Mouse (Mus musculus) brain, embryonic 18.5 days (tissue): ENCODE data around the gene Lipt2.

Source experiments
- DNase-seq: peaks from one replicate; pipeline ENCODE4 v3.0.0-alpha.2; 2012; ENCODE audit warnings: low read depth, low spot score

Gene Lipt2

GRCm38 (mm10) chr7:100159105-100159841, at the start of gene Lipt2:
Gene Lipt2 (plus strand): TSS chr7:100159277.
- peak; percentile 70 for DNase-seq

DNA sequence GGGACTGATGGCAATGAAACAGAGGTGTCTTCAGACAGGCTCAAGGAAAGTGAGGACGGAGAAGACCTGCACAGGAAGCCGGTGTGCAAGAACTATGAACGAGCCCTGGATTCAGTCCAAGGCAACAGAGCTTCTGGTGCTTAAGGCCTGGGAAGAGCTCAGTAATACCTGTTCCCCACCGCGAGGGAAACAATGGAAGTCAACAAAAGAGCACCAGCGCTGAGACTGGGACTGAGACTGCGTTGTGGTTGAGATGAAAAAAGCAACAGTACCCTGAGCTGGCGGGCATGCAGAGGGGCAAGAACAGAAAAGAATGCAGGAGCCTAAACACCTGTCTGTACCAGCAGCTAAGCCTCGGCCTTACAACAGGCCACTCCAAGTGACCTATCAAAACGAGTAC, 47.6 kb upstream of the Lipt2 start:
- no peak for DNase-seq

DNA sequence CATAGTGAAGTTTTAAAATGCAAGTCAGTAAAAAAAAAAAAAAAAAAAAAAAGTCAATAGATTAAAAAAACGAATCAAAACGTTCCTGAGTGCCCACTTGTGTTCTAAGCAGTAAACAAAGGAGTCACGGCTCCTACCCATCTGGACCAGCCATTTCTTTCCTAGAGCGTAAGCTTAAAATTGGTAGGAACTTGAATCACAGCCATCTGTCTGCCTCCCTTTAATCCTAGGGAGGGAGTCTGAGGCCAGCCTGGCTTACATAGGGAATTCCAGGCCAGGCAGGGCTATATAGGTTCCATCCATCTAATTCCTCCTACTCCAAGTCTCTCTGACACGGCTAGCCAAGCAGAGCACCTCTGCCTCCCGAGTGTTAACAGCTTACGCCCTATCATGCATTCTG, 45.3 kb upstream of the Lipt2 start:
- no peak for DNase-seq

- no peak for DNase-seq
Measured at GRCm38 (mm10) chr7:100114279-100114678, 44.8 kb upstream of the Lipt2 start.

DNA sequence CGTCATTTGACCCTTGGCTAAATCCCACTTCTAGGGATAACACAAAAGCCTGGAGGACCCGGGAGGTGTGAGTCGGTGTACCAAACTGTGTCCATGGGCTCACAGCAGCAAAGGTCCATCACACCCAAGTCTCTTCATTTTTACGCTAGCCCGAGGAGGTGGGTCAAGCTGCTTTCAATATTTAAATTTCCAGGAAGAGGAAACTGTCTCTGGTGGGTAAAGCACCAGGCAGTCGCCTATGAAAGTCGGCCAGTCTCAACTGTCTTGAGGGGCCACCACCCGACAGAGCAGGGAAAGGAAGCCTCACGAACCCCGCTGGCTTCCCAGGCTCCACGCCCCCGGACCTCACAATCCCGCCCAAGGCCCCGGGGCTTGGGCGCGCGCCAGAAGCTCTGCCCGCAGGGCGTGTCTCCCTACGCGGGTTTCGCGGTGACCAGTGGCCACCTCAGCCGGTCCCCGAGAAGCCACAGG, 38.3 kb upstream of the Lipt2 start:
- no peak for DNase-seq

GRCm38 (mm10) chr7:100121376-100121789, 37.7 kb upstream of the Lipt2 start, which contains the start of gene Pold3:
Gene Pold3 (minus strand): TSS chr7:100121565.
- DNase-seq = peak; percentile 90

DNA sequence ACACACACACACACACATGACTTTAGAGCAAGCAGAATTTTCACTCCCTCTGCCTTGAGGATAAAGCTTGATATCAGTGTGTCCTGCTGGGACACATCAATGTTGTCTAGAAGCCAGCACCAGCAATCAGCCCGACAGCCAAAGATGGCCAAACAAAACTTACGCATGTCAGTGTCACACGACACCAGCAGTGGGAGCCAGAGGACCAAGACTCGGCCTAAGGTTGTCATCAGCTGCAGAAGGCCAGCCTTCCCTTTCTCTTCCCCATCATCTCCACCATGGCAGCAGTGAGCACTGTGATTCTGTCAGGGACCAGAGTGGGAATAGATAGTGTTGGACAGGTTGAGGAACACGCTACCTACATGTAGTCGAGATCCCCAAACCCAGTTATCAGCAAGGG, 35.6 kb upstream of the Lipt2 start:
- DNase-seq = no peak

- no peak for DNase-seq
Measured at GRCm38 (mm10) chr7:100124211-100124610, 34.9 kb upstream of the Lipt2 start.

GRCm38 (mm10) chr7:100125166-100125565, 33.9 kb upstream of the Lipt2 start:
- DNase-seq = no peak

DNA sequence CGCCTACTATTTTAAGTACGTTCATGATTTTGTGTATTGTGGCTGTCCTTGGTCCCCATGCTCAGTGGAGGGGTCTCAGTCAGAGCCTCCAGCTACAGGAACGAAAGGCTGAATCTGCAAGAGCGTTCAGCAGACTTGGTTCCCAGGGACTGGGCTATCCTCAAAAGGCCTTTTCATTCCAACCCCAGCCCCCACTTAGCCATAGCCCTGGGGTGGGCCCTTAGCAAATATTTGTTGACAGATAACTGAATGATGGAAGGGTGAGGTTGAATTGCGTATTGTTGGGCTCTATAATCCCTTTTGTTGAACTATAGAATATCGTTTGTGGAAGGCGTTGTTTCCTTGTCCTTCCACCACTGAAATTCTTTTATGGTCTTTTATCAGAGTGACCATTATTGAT, 32.6 kb upstream of the Lipt2 start:
- no peak for DNase-seq

GRCm38 (mm10) chr7:100128262-100129041, 30.6 kb upstream of the Lipt2 start:
- no peak for DNase-seq

GRCm38 (mm10) chr7:100130592-100130991, 28.5 kb upstream of the Lipt2 start:
- DNase-seq = no peak

DNA sequence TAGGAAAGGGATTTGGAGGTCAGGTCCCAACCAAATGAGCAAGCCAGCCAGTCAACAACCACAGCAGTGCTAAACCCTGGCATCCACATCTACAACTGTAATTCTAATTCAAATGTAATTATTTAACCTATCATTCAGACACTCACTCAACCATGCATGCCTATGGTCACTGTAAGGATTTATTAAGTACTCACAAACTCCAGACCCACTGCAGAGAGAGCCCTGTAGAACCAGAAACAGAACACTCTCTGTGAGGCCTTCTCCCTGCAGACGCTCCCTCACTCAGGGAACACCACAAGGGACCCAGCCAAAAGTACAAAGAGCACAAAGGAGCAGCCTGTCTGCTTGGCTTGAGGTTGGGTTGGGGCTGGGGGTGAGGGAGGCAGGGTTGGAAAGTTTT, 26.7 kb upstream of the Lipt2 start:
- no peak for DNase-seq

- DNase-seq = no peak
Measured at GRCm38 (mm10) chr7:100137038-100137437, 22.0 kb upstream of the Lipt2 start.

- DNase-seq = no peak
Measured at GRCm38 (mm10) chr7:100138075-100138474, 21.0 kb upstream of the Lipt2 start.

- DNase-seq = no peak
Measured at GRCm38 (mm10) chr7:100140591-100140990, 18.5 kb upstream of the Lipt2 start.

DNA sequence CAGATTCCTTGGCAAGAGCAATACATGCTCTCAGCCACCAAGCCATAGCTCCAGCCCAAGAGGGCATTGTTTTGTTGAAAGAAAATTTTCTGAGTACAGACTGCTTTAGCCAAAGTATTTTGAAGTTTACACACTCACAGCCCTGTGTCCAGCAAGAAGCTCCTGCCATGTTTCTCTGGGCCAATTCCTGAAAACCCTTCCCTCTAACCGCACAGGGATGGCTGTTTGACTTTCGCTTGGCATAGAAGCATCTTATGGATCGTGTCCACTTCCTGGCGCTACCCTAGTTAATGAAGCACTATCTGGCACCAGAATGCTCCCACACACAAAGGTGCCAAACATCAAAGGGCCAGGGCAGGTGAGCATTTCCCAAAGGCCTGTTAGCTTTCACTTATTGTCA, 10.5 kb upstream of the Lipt2 start:
- DNase-seq = no peak

DNA sequence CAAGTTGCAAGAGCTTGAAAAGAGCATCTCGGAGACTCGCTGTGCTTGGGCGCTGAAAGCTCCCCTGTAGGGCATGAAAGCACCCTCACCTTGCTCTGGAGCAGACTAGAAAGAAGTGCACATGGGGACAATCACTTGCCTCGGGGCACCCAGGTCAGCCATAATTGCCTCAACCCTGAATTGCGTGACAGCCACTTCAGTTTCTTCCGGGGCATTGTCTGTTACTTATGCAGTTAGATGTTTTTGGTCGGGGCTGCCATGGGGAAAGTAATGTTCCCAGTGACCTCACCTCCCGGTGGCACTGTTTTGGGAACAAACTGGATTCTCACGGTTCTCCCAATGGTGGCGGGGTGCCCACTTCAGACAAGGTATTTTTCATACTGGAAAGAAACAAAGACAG, 9.0 kb upstream of the Lipt2 start:
- no peak for DNase-seq

- no peak for DNase-seq
Measured at GRCm38 (mm10) chr7:100150626-100151025, 8.5 kb upstream of the Lipt2 start.

GRCm38 (mm10) chr7:100157669-100158068, 1.4 kb upstream of the Lipt2 start:
- DNase-seq = no peak

DNA sequence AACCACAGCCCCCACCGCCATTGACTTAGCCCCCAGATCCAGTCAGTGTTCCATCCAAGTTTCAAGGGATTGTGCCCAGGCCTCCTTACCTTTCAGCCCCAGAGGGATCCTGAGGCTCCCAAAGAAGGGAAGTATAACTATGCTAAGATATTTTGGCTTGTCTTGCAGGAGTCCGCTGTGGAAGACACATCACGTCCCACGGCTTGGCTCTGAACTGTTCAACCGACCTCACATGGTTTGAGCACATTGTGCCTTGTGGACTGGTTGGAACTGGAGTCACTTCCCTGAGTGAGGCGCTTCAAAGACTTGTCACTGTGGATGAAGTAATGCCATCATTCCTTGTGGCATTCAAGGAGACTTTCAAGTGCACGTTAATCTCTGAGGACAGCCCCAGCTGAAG, 929 bp downstream of the Lipt2 start:
- DNase-seq = no peak

- DNase-seq = no peak
Measured at GRCm38 (mm10) chr7:100163506-100163905, 4.4 kb downstream of the Lipt2 start.

DNA sequence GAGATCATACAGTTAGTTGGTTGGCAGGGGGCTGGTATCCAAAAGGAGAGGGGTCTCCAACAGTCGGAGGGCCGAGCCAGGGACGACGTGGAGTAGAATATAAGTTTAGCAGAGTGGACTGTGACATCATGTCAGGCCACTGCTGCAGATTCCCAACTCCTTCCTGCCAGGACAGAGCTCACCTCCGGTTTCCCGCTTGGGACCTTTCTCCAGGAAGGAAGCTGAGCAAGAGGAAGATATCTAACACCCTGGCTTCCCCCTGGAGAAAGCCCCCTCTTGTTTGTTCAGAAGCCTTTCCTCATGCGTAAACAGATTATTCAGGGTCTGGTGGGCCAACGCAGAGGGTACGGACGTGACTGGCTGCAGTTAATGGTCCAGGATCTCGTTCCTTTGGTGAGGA, 9.6 kb downstream of the Lipt2 start:
- DNase-seq = no peak
